Mouse (Mus musculus) urinary bladder, postnatal 10 days (tissue): ENCODE results near the gene Ifna13.

Source experiments
- DNase-seq: peaks from one replicate; pipeline ENCODE4 v3.0.0; 2022; ENCODE audit warnings: low spot score

Gene Ifna13

GRCm38 (mm10) chr4:88644359-88644758, at the start of gene Ifna13:
Gene Ifna13 (minus strand): TSS chr4:88644459.
- no peak for DNase-seq

GRCm38 (mm10) chr4:88693392-88693791, 49.1 kb upstream of the Ifna13 start:
- DNase-seq, result no peak

DNA sequence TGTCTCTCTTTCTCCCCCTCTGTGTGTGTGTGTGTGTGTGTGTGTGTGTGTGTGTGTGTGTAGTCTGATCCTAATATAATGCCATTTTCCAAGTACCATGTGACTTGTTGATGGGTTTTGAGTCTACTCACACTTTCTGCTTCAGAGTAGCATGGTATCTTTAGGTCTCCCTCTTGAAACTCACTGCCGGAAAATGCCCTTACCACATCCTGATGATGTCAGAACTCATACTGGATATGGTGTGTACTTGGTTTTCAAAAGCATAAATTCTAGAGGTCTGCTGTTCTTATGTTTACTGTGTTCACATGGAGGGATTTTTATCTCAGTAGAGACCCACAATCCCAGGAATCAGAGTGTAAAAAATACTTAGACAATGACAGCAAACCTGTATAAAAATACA, 48.3 kb upstream of the Ifna13 start:
- DNase-seq, result no peak

DNA sequence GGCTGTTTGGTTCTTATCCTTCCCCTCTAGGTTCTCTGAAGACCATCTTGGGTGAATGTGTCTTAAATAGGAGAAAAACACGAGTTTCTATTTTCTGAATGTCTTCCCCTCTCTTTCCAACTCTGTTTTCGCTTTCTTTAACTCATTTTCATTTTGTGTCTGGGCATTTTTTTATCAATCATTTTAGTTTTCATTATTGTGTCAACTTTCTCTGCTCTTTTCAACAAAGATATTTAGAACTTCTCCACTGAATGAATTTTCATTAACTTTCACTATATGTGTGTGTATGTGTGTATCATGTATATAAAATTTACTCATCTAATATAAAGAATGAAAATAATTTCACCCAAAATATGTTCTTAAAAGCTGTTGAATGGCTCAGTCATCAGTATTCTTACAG, 47.0 kb upstream of the Ifna13 start, which contains the start of gene Ifnab:
TSS of gene Ifnab (minus strand) at position 101 of the 400 bp plus-strand sequence.
- DNase-seq, result no peak

DNA sequence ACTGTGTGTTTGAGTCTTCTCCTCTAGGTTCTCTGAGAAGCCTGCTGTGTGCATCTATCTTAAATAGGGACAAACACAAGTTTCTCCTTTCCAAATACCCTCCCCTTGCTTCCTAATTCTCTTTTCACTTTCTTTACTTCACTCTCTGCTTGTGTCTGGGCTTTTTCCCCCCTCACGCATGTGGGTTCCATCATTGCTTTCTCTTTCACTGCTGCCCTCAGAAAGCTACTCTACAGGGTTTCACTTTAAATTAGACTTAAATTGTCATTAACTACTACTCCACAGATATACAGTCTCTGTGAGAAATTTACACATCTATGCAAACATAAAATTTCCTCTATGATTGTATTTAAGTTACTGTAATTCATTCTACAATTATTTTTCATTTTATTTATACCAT, 39.6 kb upstream of the Ifna13 start, which contains the start of gene Ifna2:
TSS of gene Ifna2 (minus strand) at position 101 of the 400 bp plus-strand sequence.
- no peak for DNase-seq

DNA sequence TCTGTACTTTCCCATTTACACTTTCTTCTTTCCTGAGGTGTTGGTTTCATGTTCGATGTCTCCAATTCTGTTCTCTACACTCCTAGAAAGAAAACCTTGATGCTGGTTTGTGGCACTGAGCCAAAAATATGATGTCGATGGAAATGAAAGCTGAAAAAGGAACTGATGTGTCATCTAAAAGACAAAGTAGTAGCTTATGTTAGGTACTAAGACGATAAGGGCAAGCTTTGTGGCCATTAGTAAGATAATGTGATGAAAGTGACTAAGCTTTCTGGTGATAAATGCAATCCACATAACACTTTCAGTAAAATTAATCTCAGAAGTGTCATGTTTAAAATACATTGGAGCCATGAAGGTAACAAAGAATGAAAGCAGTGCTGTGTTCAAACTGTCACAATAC, 37.1 kb upstream of the Ifna13 start:
- DNase-seq, result no peak

DNA sequence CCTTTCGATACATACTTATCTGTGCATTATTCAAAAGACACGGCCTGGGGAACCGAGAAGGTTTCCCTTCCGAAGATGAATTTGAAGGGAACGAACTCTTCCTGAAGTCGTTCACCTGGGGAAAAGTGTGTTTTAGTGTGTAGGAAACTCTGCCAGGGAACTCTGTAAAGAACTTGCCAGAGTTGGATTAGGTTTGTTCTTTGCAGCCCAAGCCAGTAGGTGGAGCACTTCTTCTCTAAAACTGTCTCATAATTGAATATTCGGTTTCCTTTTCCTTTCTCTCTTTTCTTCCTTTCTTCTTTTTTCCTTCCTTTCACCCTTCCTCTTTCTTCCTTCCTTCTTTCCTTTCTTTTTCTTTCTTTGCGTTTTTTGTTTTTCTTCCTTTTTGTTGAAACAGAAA, 36.1 kb upstream of the Ifna13 start:
- no peak for DNase-seq

GRCm38 (mm10) chr4:88676824-88677223, 32.6 kb upstream of the Ifna13 start, which contains the start of gene Ifna16:
Gene Ifna16 (minus strand): TSS chr4:88676924.
- DNase-seq, result no peak

DNA sequence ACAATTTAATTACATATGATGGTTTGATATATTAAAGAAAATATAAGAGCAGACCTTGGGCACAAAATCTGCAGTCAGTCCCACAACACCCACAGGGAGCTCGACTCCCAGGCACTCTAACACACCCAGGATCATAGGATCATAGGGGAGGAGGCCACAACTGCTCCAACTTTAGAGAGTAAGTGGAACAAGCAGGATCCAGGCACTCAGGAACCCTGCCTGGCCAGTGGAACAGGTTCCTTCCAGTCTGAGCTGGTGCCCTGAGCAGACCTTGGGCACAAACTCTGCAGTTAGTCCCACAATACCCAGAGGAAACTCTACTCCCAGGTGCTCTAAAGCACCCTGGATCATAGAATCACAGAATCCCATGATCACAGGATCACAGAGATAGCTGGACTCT, 11.2 kb upstream of the Ifna13 start:
- DNase-seq, result no peak

- no peak for DNase-seq
Observed at GRCm38 (mm10) chr4:88653644-88654043, 9.4 kb upstream of the Ifna13 start.

DNA sequence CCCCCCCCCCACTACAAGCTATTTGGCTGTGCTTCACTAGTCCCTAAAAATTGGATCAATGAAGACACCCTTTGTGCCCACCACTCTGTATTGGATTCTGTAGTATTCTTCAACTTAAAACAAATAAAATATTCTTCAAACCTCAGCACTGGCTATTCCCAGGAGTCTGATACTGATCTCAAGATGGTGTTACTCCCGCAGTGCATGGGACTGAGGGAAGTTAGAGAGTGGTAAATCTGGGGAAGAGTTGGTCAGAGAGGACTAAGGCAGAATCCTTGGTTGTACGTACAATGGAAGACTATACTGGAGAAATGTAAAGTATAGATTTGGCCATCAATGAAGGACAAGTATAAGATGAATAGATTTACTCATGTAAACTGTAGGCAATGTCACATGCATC, 1.7 kb downstream of the Ifna13 start:
- DNase-seq, result no peak

GRCm38 (mm10) chr4:88641077-88641831, 3.0 kb downstream of the Ifna13 start:
- DNase-seq, result peak; percentile 83

DNA sequence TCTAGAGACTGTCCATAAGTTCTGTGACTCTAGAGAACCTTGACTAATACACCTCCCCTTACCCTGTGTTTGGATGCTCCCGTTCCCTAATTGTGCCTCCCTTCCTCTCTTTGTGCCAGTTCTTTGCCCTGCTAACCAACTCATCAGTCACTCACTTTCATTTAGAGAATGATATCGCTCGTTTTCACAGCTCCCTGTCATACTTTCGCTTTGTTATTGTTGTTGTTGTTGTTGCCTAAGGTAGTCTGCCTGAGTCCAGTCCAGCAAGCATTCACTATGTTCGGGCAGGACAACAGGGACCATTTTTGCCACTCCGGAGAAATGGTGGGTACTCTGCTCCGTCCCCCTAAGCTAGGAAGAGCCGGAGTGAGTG, 3.6 kb downstream of the Ifna13 start:
- no peak for DNase-seq

- DNase-seq, result no peak
Observed at GRCm38 (mm10) chr4:88634311-88634710, 9.9 kb downstream of the Ifna13 start, which contains the start of gene C87499. Gene C87499 (minus strand): TSS chr4:88634411.

- no peak for DNase-seq
Observed at GRCm38 (mm10) chr4:88603276-88603675, 41.0 kb downstream of the Ifna13 start, which contains the start of gene Ifna12. Gene Ifna12 (minus strand): TSS chr4:88603376.
